Mouse (Mus musculus): ENCODE data around the gene Naa15.

The Naa15 gene

GRCm38 (mm10) chr3:51468530-51468929 lies 53.6 kb downstream of the Naa15 start:
- no peak for DNase-seq

- no peak for DNase-seq
These were observed 60.8 kb downstream of the Naa15 start for GRCm38 (mm10) chr3:51475706-51476105.

- DNase-seq: no peak
These were observed 64.9 kb downstream of the Naa15 start for GRCm38 (mm10) chr3:51479893-51480292.

- no peak for DNase-seq
These were observed 66.1 kb downstream of the Naa15 start for GRCm38 (mm10) chr3:51481059-51481458.

GRCm38 (mm10) chr3:51481881-51482280 lies 66.9 kb downstream of the Naa15 start:
- no peak for DNase-seq

GRCm38 (mm10) chr3:51482781-51483180 lies 67.8 kb downstream of the Naa15 start:
- DNase-seq: no peak

GRCm38 (mm10) chr3:51483741-51484359 lies 68.9 kb downstream of the Naa15 start, which contains the start of gene Rab33b:
Gene Rab33b, plus strand, starts transcription at chr3:51483920.
- peak; percentile 98 for DNase-seq

- DNase-seq: no peak
These were observed 69.4 kb downstream of the Naa15 start for GRCm38 (mm10) chr3:51484370-51484769.

GRCm38 (mm10) chr3:51485347-51485746 lies 70.4 kb downstream of the Naa15 start:
- no peak for DNase-seq

GRCm38 (mm10) chr3:51486491-51487195 lies 71.7 kb downstream of the Naa15 start:
- no peak for DNase-seq

- no peak for DNase-seq
These were observed 75.3 kb downstream of the Naa15 start for GRCm38 (mm10) chr3:51490088-51490753.

- DNase-seq: no peak
These were observed 78.4 kb downstream of the Naa15 start for GRCm38 (mm10) chr3:51493272-51493838.

- DNase-seq: no peak
These were observed 79.5 kb downstream of the Naa15 start for GRCm38 (mm10) chr3:51494466-51494865.

GRCm38 (mm10) chr3:51495646-51496045 lies 80.7 kb downstream of the Naa15 start:
- no peak for DNase-seq

GRCm38 (mm10) chr3:51497978-51498377 lies 83.0 kb downstream of the Naa15 start:
- no peak for DNase-seq

- DNase-seq: peak; percentile 41
These were observed 83.7 kb downstream of the Naa15 start for GRCm38 (mm10) chr3:51498659-51499058.

GRCm38 (mm10) chr3:51499876-51500275 lies 84.9 kb downstream of the Naa15 start:
- DNase-seq: no peak

- no peak for DNase-seq
These were observed 89.5 kb downstream of the Naa15 start for GRCm38 (mm10) chr3:51504385-51504952.

GRCm38 (mm10) chr3:51505465-51505864 lies 90.5 kb downstream of the Naa15 start:
- peak; percentile 45 for DNase-seq

- peak; percentile 77 for DNase-seq
These were observed 96.0 kb downstream of the Naa15 start for GRCm38 (mm10) chr3:51510903-51511302.

GRCm38 (mm10) chr3:51511983-51512382 lies 97.0 kb downstream of the Naa15 start:
- DNase-seq: no peak

GRCm38 (mm10) chr3:51517467-51517866 lies 102.5 kb downstream of the Naa15 start:
- DNase-seq: no peak
